ENCODE assay signal across 14 mouse cellular contexts in genomic region chr5:123315219-123315866, GRCm38 (mm10). TPM values are rescaled to one million over a fixed set of nuclear protein-coding genes. Genes with fewer than 3 reads are reported as not detected.
A peak's percentile ranks its signal among the peaks of the same experiment; 100 is the strongest.
DNase-seq lines count a peak whose midpoint lies in the region; ATAC-seq and TF ChIP-seq lines count a peak whose summit lies in the region.
"Had no signal": no experiment of that assay in that cellular context is flagged by ENCODE, and none has a peak within 500 bp of the region (broad histone marks: within the 10 kb centered on the region; RNA-seq: fewer than 3 reads in every experiment).

No protein-coding gene starts in this region.

- no peaks in the 10 kb centered on the region for H3K27me3 ChIP-seq in heart, embryonic 13.5 days (replicated peaks)
- no peaks in the 10 kb centered on the region for H3K27me3 ChIP-seq in midbrain, embryonic 13.5 days
- H3K27me3 ChIP-seq in midbrain, postnatal 0 days (ENCODE audit: insufficient read depth, low read length) = no peaks in the 10 kb centered on the region
- no peaks in the 10 kb centered on the region for H3K27me3 ChIP-seq in intestine, embryonic 15.5 days (replicated peaks)
- H3K27me3 ChIP-seq: forebrain, embryonic 13.5 days had no signal

- no peak for DNase-seq in heart, adult 9 months (ENCODE audit: low spot score in 2 of 2)
- DNase-seq in midbrain, postnatal 0 days (ENCODE audit: low spot score) = no peak
- peak; percentile 53 for DNase-seq in retina, postnatal 1 day
- DNase-seq in cerebellum, postnatal 4 days (ENCODE audit: low spot score in 2 of 2) = no peak
- no peak for DNase-seq in heart, postnatal 14 days
- DNase-seq: cerebellum, postnatal 14 days; layer of hippocampus, postnatal 36 days; right cerebral cortex, postnatal 4 days had no signal

- H3K4me3 ChIP-seq in heart, embryonic 13.5 days = no peak overlapping the region
- no peak overlapping the region for H3K4me3 ChIP-seq in midbrain, embryonic 13.5 days (replicated peaks)
- H3K4me3 ChIP-seq in midbrain, postnatal 0 days (ENCODE audit: low read depth, low read length) = no peak overlapping the region
- H3K4me3 ChIP-seq in intestine, embryonic 15.5 days (replicated peaks) = no peak overlapping the region
- H3K4me3 ChIP-seq: forebrain, embryonic 13.5 days had no signal

- WGBS in heart, embryonic 13.5 days = 50% methylated on average over 10 of the region's 10 CpGs
- 27% methylated on average over 10 of the region's 10 CpGs for WGBS in midbrain, embryonic 13.5 days
- 43% methylated on average over 9 of the region's 10 CpGs for WGBS in midbrain, postnatal 0 days
- WGBS in intestine, embryonic 15.5 days = 44% methylated on average over 10 of the region's 10 CpGs

- intact Hi-C loops in heart, postnatal 14 days (cut with DNase I) = no loop called here

- ATAC-seq in heart, embryonic 13.5 days (ENCODE audit: extremely low read depth, insufficient number of reproducible peaks, low FRiP score, low TSS enrichment) = no peak
- ATAC-seq in midbrain, embryonic 13.5 days = no peak
- ATAC-seq in midbrain, postnatal 0 days (ENCODE audit: low FRiP score) = no peak
- no peak for ATAC-seq in intestine, embryonic 15.5 days
- ATAC-seq: forebrain, embryonic 13.5 days; intestine, postnatal 0 days had no signal

- peaks cover 6% of the 10 kb centered on the region; the same call in 1 of the 2 replicates for H3K9me3 ChIP-seq in heart, embryonic 13.5 days
- H3K9me3 ChIP-seq in midbrain, embryonic 13.5 days = no peaks in the 10 kb centered on the region
- H3K9me3 ChIP-seq in midbrain, postnatal 0 days (ENCODE audit: low read length) = no peaks in the 10 kb centered on the region
- H3K9me3 ChIP-seq in intestine, embryonic 15.5 days = no peaks in the 10 kb centered on the region
- H3K9me3 ChIP-seq: forebrain, embryonic 13.5 days had no signal

- no peak for TF ChIP-seq CTCF in midbrain, postnatal 0 days (IDR thresholded peaks at IDR 0.05)

- no peak overlapping the region for H3K27ac ChIP-seq in heart, embryonic 13.5 days (replicated peaks)
- H3K27ac ChIP-seq in midbrain, embryonic 13.5 days = 0 out of 2 replicates have a peak overlapping the region, but pooled peaks have one; percentile 14
- no peak overlapping the region for H3K27ac ChIP-seq in midbrain, postnatal 0 days (ENCODE audit: low read depth, low read length)
- H3K27ac ChIP-seq in intestine, embryonic 15.5 days = no peak overlapping the region
- H3K27ac ChIP-seq: forebrain, embryonic 13.5 days had no signal

- no peaks in the 10 kb centered on the region for H3K36me3 ChIP-seq in heart, embryonic 13.5 days
- H3K36me3 ChIP-seq in midbrain, embryonic 13.5 days = no peaks in the 10 kb centered on the region
- H3K36me3 ChIP-seq in midbrain, postnatal 0 days (ENCODE audit: insufficient read depth, low read length) = no peaks in the 10 kb centered on the region
- H3K36me3 ChIP-seq in intestine, embryonic 15.5 days = no peaks in the 10 kb centered on the region

- H3K4me1 ChIP-seq in heart, embryonic 13.5 days = peaks cover 43% of the 10 kb centered on the region
- H3K4me1 ChIP-seq in midbrain, embryonic 13.5 days (replicated peaks) = peaks cover 18% of the 10 kb centered on the region
- H3K4me1 ChIP-seq in midbrain, postnatal 0 days (ENCODE audit: insufficient read depth, low read length) = 0 out of 2 replicates have a peak, but pooled peaks cover 4% of the 10 kb centered on the region
- no peaks in the 10 kb centered on the region for H3K4me1 ChIP-seq in intestine, embryonic 15.5 days (replicated peaks)

- H3K4me2 ChIP-seq in heart, embryonic 13.5 days = no peak overlapping the region
- H3K4me2 ChIP-seq in midbrain, embryonic 13.5 days (replicated peaks) = no peak overlapping the region
- H3K4me2 ChIP-seq in midbrain, postnatal 0 days (ENCODE audit: low read depth, low read length, poor library complexity, severe bottlenecking) = no peak overlapping the region
- H3K4me2 ChIP-seq in intestine, embryonic 15.5 days (replicated peaks) = no peak overlapping the region
- H3K4me2 ChIP-seq: forebrain, embryonic 13.5 days; liver, embryonic 11.5 days had no signal

- H3K9ac ChIP-seq in heart, embryonic 13.5 days = 0 out of 2 replicates have a peak overlapping the region, but pooled peaks have one; percentile 4
- no peak overlapping the region for H3K9ac ChIP-seq in midbrain, embryonic 13.5 days (replicated peaks)
- H3K9ac ChIP-seq in midbrain, postnatal 0 days (replicated peaks; ENCODE audit: low read length, poor library complexity, severe bottlenecking) = no peak overlapping the region
- H3K9ac ChIP-seq in intestine, embryonic 15.5 days = no peak overlapping the region
- H3K9ac ChIP-seq: forebrain, embryonic 13.5 days had no signal

RNA-seq across cellular contexts. Expression of gene Bcl7a, which starts 28.3 kb away (rescaled TPM):
- polyA plus RNA-seq in heart, embryonic 13.5 days (2015; fragmentation: Nextera tagmentation; extraction: Ambion mirVana) = 13.5 and 14.5 TPM in 2 replicates
- 47.8 and 53.0 TPM in 2 replicates for polyA plus RNA-seq in midbrain, embryonic 13.5 days (2015; fragmentation: Nextera tagmentation; extraction: Ambion mirVana)
- total RNA-seq in midbrain, postnatal 0 days (2014; rRNA removed) = 33.5 and 40.7 TPM in 2 replicates
- 21.4 and 21.6 TPM in 2 replicates for polyA plus RNA-seq in midbrain, postnatal 0 days (2015; fragmentation: Nextera tagmentation; extraction: Ambion mirVana)
- 15.9 and 16.4 TPM in 2 replicates for polyA plus RNA-seq in intestine, embryonic 15.5 days (2015; fragmentation: Nextera tagmentation; extraction: Ambion mirVana)
- total RNA-seq in heart, postnatal 14 days (2021) = 1 to 10 TPM; 9.1 to 9.5 TPM
